Mouse (Mus musculus) heart, embryonic 13.5 days (tissue): ENCODE measurements around the gene Slc26a9. TPM values are rescaled to one million over a fixed set of nuclear protein-coding genes. Genes with fewer than 3 reads are reported as not detected.
A peak's percentile ranks its signal among the peaks of the same experiment; 100 is the strongest.

Experiments
- ATAC-seq: fragments of 200-750 bp; cut with Nextera tagmentation; 2 replicates; pipeline ENCODE4 v1.8.0; 2017; ENCODE audit warnings: moderate TSS enrichment; ENCODE audit not compliant: insufficient number of reproducible peaks, low FRiP score, low TSS enrichment; ENCODE audit errors: extremely low read depth
- H3K27ac ChIP-seq: fragments of 300-500 bp; sonication (generic); replicated peaks from 2 replicates; pipeline ENCODE4 v1.5.1; 2015; ENCODE audit warnings: moderate library complexity, mild to moderate bottlenecking, inconsistent platforms
- H3K27me3 ChIP-seq: fragments of 300-500 bp; sonication (generic); replicated peaks from 2 replicates; pipeline ENCODE4 v1.6.1; 2015; ENCODE audit warnings: mild to moderate bottlenecking, inconsistent platforms
- H3K36me3 ChIP-seq: fragments of 300-500 bp; sonication (generic); 2 replicates; pipeline ENCODE4 v1.6.1; 2015; ENCODE audit warnings: mild to moderate bottlenecking, inconsistent platforms
- H3K4me1 ChIP-seq: fragments of 300-500 bp; sonication (generic); 2 replicates; pipeline ENCODE4 v1.6.1; 2015; ENCODE audit warnings: inconsistent platforms
- H3K4me2 ChIP-seq: fragments of 300-500 bp; sonication (generic); 2 replicates; pipeline ENCODE4 v1.6.1; 2015; ENCODE audit warnings: inconsistent platforms, mild to moderate bottlenecking, moderate library complexity
- H3K4me3 ChIP-seq: fragments of 300-500 bp; sonication (generic); 2 replicates; pipeline ENCODE4 v1.5.1; 2015; ENCODE audit warnings: moderate library complexity, mild to moderate bottlenecking, inconsistent platforms
- H3K9ac ChIP-seq: fragments of 300-500 bp; sonication (generic); 2 replicates; pipeline ENCODE4 v1.6.1; 2015; ENCODE audit warnings: inconsistent platforms, mild to moderate bottlenecking, moderate library complexity
- H3K9me3 ChIP-seq: fragments of 300-500 bp; sonication (generic); 2 replicates; pipeline ENCODE4 v1.6.1; 2016; ENCODE audit warnings: inconsistent platforms
- WGBS: fragments of 180-500 bp; shearing (Covaris S2); methylation state at CpG from one replicate; pipeline ENCODE4 v1.1.7; 2015; ENCODE audit warnings: mixed read lengths; 5-methylcytosine and 5-hydroxymethylcytosine counted together
- polyA plus RNA-seq: library from polyadenylated mRNA; unstranded; fragments of >200 nt; fragmentation: Nextera tagmentation; extraction: Ambion mirVana; gene quantifications from 2 replicates; pipeline ENCODE4 v1.2.1, GENCODE M21; 2015

Slc26a9 gene
- polyA plus RNA-seq, 1 experiment from 2014 or later: 0.08 TPM

GRCm38 (mm10) chr1:131795171-131795570, 51.3 kb downstream of the Slc26a9 start:
- Histone ChIP-seq H3K36me3 (no peaks in the 10 kb centered on the region), H3K9me3 (no peaks in the 10 kb centered on the region), H3K4me3 (no peak overlapping the region), H3K4me1 (peaks cover 8% of the 10 kb centered on the region; the same call in 1 of the 2 replicates), H3K27ac (no peak overlapping the region), H3K9ac (no peak overlapping the region), H3K27me3 (peaks cover 17% of the 10 kb centered on the region; the same call in 1 of the 2 replicates), H3K4me2 (no peak overlapping the region)
- 85% methylated on average over 3 of the region's 3 CpGs for WGBS
- ATAC-seq: no peak

DNA sequence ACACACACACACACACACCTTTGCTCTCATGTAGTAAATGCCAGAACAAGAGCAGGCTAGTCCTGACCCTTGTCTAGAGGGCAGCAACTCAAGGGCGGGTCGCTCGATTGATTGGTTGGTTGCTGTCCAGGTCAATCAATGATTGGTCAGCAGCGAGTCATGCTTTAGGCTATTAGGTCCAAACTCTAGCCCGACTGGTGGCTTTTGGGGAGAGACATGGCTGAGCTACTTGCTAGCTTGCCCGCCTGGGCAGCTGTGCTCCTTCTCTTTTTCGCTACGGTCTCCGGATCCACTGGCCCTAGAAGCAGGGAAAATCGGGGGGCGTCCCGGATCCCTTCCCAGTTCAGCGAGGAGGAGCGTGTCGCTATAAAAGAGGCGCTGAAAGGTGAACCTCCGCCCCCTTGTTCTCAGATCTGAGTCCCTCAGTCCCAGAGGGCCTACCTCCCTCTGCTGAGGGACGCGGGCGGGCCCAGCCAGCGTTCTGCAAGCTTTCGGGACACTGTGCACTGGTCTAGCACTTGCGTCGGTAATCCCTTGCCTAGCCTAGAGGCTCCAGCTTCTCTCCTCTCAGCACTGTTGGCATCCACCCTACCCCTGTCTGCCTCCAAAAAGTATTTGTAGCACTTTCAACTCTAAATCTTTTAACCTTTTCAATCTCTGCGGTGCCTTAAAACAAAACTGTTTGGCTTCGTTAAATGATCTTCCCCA, 53.5 kb downstream of the Slc26a9 start, which contains the start of gene Pm20d1:
Pm20d1 (plus strand) TSS at position 180 of the 708 bp plus-strand sequence.
- Histone ChIP-seq H3K4me2 (peak within 1 kb of the TSS; percentile 69), H3K9me3 (no peaks in the 10 kb centered on the region), H3K36me3 (no peaks in the 10 kb centered on the region), H3K27me3 (peaks cover 17% of the 10 kb centered on the region; the same call in 1 of the 2 replicates), H3K27ac (peak within 1 kb of the TSS; percentile 25; the same call in 1 of the 2 replicates), H3K9ac (peak within 1 kb of the TSS; percentile 76), H3K4me3 (peak within 1 kb of the TSS; percentile 49), H3K4me1 (peaks cover 8% of the 10 kb centered on the region; the same call in 1 of the 2 replicates)
- ATAC-seq: peak; percentile 66; the same call in 1 of the 2 replicates
- 6% methylated on average over 26 of the region's 26 CpGs for WGBS

DNA sequence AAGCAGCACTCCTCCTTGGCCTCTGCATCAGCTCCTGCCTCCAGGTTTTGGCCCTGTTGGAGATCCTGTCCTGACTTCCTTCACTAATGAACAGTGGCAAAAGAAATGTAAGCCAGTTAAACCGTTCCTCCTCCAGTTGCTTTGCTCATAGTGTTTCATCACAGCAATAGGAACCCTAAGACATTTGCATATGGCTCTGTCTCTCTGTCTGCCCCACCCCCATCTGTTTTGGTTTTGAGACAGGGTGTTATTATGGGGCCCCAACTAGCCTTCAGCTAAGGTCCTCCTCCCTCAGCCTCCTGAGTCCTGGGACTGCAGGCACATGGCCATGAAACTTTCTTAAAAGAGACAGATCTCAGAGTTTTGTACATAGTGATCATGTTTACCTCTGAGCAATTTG, 56.2 kb downstream of the Slc26a9 start:
- no peak overlapping the region for H3K9ac ChIP-seq
- H3K27ac ChIP-seq: no peak overlapping the region
- H3K4me2 ChIP-seq: no peak overlapping the region
- WGBS: 50% methylated on average over 1 of the region's 1 CpGs
- peaks cover 8% of the 10 kb centered on the region; the same call in 1 of the 2 replicates for H3K4me1 ChIP-seq
- peaks cover 17% of the 10 kb centered on the region; the same call in 1 of the 2 replicates for H3K27me3 ChIP-seq
- no peak overlapping the region for H3K4me3 ChIP-seq
- no peaks in the 10 kb centered on the region for H3K9me3 ChIP-seq
- ATAC-seq: no peak
- H3K36me3 ChIP-seq: no peaks in the 10 kb centered on the region

- 87% methylated on average over 8 of the region's 8 CpGs for WGBS
- no peak overlapping the region for H3K27ac ChIP-seq
- peaks cover 8% of the 10 kb centered on the region; the same call in 1 of the 2 replicates for H3K4me1 ChIP-seq
Measured at GRCm38 (mm10) chr1:131801071-131801470, 57.2 kb downstream of the Slc26a9 start.

GRCm38 (mm10) chr1:131802652-131803051, 58.8 kb downstream of the Slc26a9 start:
- peaks cover 4% of the 10 kb centered on the region; the same call in 1 of the 2 replicates for H3K4me1 ChIP-seq
- 71% methylated on average over 5 of the region's 5 CpGs for WGBS
- H3K9me3 ChIP-seq: no peaks in the 10 kb centered on the region
- H3K36me3 ChIP-seq: no peaks in the 10 kb centered on the region
- no peak overlapping the region for H3K4me3 ChIP-seq
- no peak for ATAC-seq
- H3K9ac ChIP-seq: no peak overlapping the region
- peaks cover 11% of the 10 kb centered on the region; the same call in 1 of the 2 replicates for H3K27me3 ChIP-seq
- no peak overlapping the region for H3K4me2 ChIP-seq
- H3K27ac ChIP-seq: no peak overlapping the region

More at GRCm38 (mm10) chr1:131801071-131801470, 57.2 kb downstream of the Slc26a9 start:
- Histone ChIP-seq H3K9ac (no peak overlapping the region), H3K9me3 (no peaks in the 10 kb centered on the region), H3K36me3 (no peaks in the 10 kb centered on the region), H3K4me3 (no peak overlapping the region), H3K27me3 (peaks cover 11% of the 10 kb centered on the region; the same call in 1 of the 2 replicates), H3K4me2 (no peak overlapping the region)
- no peak for ATAC-seq

- Histone ChIP-seq H3K36me3 (no peaks in the 10 kb centered on the region), H3K4me1 (no peaks in the 10 kb centered on the region), H3K9ac (no peak overlapping the region), H3K27me3 (no peaks in the 10 kb centered on the region), H3K4me2 (no peak overlapping the region), H3K27ac (no peak overlapping the region), H3K4me3 (no peak overlapping the region), H3K9me3 (no peaks in the 10 kb centered on the region)
- WGBS: 87% methylated on average over 3 of the region's 3 CpGs
- no peak for ATAC-seq
Measured at GRCm38 (mm10) chr1:131804166-131804565, 60.3 kb downstream of the Slc26a9 start.

GRCm38 (mm10) chr1:131808986-131809385, 65.2 kb downstream of the Slc26a9 start:
- no peak for ATAC-seq
- H3K36me3 ChIP-seq: no peaks in the 10 kb centered on the region
- WGBS: 68% methylated on average over 1 of the region's 1 CpGs

DNA sequence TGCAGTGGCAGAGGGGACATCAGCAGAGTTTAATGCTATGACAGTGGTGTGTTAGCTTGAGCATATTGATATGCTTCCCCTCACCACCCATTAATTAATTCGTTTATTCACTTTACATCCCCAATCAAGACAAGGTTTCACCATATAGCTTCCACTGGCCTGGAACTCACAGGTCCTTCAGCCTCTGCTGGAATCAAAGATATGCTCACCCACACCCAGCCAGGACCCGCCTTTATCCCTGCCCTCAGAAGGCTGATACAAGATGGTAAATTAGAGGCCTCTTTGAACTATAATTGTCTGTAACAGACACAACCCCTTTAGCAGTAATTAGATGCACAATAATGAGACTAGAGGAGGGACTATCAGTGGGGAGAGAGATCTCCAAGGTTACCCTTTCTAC, 65.8 kb downstream of the Slc26a9 start:
- WGBS: 60% methylated on average over 2 of the region's 2 CpGs
- no peak for ATAC-seq
- no peak overlapping the region for H3K4me3 ChIP-seq
- H3K36me3 ChIP-seq: no peaks in the 10 kb centered on the region
- no peak overlapping the region for H3K27ac ChIP-seq
- H3K9me3 ChIP-seq: no peaks in the 10 kb centered on the region
- H3K4me2 ChIP-seq: no peak overlapping the region
- H3K27me3 ChIP-seq: 0 out of 2 replicates have a peak, but pooled peaks cover 4% of the 10 kb centered on the region
- no peak overlapping the region for H3K9ac ChIP-seq
- peaks cover 6% of the 10 kb centered on the region; the same call in 1 of the 2 replicates for H3K4me1 ChIP-seq

More at GRCm38 (mm10) chr1:131808986-131809385, 65.2 kb downstream of the Slc26a9 start:
- Histone ChIP-seq H3K4me2 (no peak overlapping the region), H3K27ac (no peak overlapping the region), H3K9me3 (no peaks in the 10 kb centered on the region), H3K9ac (no peak overlapping the region), H3K4me3 (no peak overlapping the region), H3K27me3 (0 out of 2 replicates have a peak, but pooled peaks cover 4% of the 10 kb centered on the region), H3K4me1 (peaks cover 6% of the 10 kb centered on the region; the same call in 1 of the 2 replicates)

DNA sequence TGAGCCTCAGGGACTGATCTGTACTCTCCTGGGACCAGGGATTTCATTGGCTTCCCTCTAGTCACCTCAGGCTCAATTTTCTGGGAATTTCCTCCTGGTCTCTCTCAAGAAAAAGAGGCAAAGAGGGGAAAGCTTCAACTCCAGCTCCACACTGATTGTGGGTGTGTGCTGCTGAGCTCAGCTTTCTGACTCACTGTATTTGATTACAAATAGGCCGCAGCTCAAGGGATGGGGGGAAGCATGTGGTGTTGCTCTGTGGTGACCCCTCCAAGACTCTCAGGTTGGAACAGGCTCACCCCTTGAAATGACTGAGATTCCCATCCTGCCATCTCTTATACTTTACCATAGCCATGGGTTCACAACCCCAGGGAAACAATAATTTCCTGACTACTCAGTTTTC, 67.6 kb downstream of the Slc26a9 start:
- 83% methylated on average over 1 of the region's 1 CpGs for WGBS
- no peak for ATAC-seq
- H3K36me3 ChIP-seq: no peaks in the 10 kb centered on the region
- H3K27ac ChIP-seq: no peak overlapping the region
- no peak overlapping the region for H3K9ac ChIP-seq
- 0 out of 2 replicates have a peak, but pooled peaks cover 4% of the 10 kb centered on the region for H3K27me3 ChIP-seq
- H3K9me3 ChIP-seq: no peaks in the 10 kb centered on the region
- no peak overlapping the region for H3K4me3 ChIP-seq
- no peak overlapping the region for H3K4me2 ChIP-seq
- H3K4me1 ChIP-seq: peaks cover 6% of the 10 kb centered on the region; the same call in 1 of the 2 replicates

- Histone ChIP-seq H3K36me3 (no peaks in the 10 kb centered on the region), H3K4me1 (peaks cover 6% of the 10 kb centered on the region; the same call in 1 of the 2 replicates), H3K9ac (no peak overlapping the region), H3K27me3 (0 out of 2 replicates have a peak, but pooled peaks cover 4% of the 10 kb centered on the region), H3K27ac (no peak overlapping the region), H3K9me3 (no peaks in the 10 kb centered on the region), H3K4me3 (no peak overlapping the region), H3K4me2 (no peak overlapping the region)
- ATAC-seq: no peak
- WGBS: 39% methylated on average over 9 of the region's 9 CpGs
Measured at GRCm38 (mm10) chr1:131812006-131812405, 68.2 kb downstream of the Slc26a9 start.

DNA sequence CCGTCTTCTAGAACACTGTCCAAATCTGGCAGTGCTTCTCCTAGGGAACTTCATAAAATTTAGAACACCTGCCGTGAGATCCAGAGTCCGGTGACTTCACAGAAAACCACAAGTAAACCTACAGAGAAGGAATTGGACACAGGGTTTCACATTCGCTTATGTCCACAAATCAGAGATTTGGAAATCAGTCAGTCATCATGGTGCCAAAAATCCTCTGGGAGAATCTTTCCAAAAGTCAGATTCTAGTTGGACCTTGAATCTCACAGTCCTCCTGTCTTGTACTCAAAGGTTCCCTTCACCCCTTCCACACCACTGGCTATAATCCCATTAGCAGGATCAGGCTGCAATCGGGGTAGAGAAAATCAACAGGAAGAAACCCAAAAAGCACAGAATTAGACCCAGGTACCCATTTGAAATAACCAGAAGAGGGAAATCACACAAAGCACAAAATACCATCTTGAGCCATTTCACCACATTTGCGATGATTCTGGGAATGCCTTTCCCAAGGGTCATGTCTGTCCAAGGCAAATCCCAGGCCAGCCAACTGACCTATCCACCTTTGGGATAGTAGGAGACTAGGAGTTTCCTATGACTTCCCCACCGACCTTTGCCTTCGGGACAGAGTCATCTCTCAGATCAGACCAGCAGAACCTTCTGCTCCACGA, 68.9 kb downstream of the Slc26a9 start:
- H3K4me3 ChIP-seq: no peak overlapping the region
- no peaks in the 10 kb centered on the region for H3K36me3 ChIP-seq
- H3K4me1 ChIP-seq: peaks cover 6% of the 10 kb centered on the region; the same call in 1 of the 2 replicates
- 80% methylated on average over 9 of the region's 9 CpGs for WGBS
- H3K4me2 ChIP-seq: no peak overlapping the region
- ATAC-seq: no peak
- no peak overlapping the region for H3K27ac ChIP-seq
- H3K9me3 ChIP-seq: no peaks in the 10 kb centered on the region
- H3K27me3 ChIP-seq: 0 out of 2 replicates have a peak, but pooled peaks cover 4% of the 10 kb centered on the region
- H3K9ac ChIP-seq: no peak overlapping the region
